Mouse (Mus musculus) right cerebral cortex, postnatal 25 days (tissue): ENCODE results near the gene Dkkl1.

Experiments
- DNase-seq: peaks from one replicate; pipeline ENCODE4 v3.0.0; 2022

Gene Dkkl1

GRCm38 (mm10) chr7:45229046-45229445, 17.1 kb upstream of the Dkkl1 start:
- no peak for DNase-seq

- DNase-seq, result no peak
These were observed 16.6 kb upstream of the Dkkl1 start for GRCm38 (mm10) chr7:45228548-45228947.

GRCm38 (mm10) chr7:45226421-45226820, 14.5 kb upstream of the Dkkl1 start:
- no peak for DNase-seq

GRCm38 (mm10) chr7:45224826-45225225, 12.9 kb upstream of the Dkkl1 start:
- no peak for DNase-seq

GRCm38 (mm10) chr7:45221680-45222079, 9.7 kb upstream of the Dkkl1 start:
- DNase-seq, result no peak

- DNase-seq, result no peak
These were observed 4.7 kb upstream of the Dkkl1 start for GRCm38 (mm10) chr7:45216442-45217183.

- DNase-seq, result no peak
These were observed 3.9 kb upstream of the Dkkl1 start, which contains the start of gene Tead2 for GRCm38 (mm10) chr7:45215673-45216441. Gene Tead2 (plus strand): TSS chr7:45215753.

- no peak for DNase-seq
These were observed 1.8 kb upstream of the Dkkl1 start for GRCm38 (mm10) chr7:45213708-45214107.

- DNase-seq, result no peak
These were observed 409 bp upstream of the Dkkl1 start for GRCm38 (mm10) chr7:45212356-45212755.

- DNase-seq, result no peak
These were observed 877 bp downstream of the Dkkl1 start for GRCm38 (mm10) chr7:45211070-45211469.

- DNase-seq, result no peak
These were observed 3.7 kb downstream of the Dkkl1 start for GRCm38 (mm10) chr7:45208260-45208659.

GRCm38 (mm10) chr7:45204380-45205143, 7.4 kb downstream of the Dkkl1 start, which contains the start of gene Ccdc155:
Gene Ccdc155 (minus strand): TSS chr7:45204892.
- peak; percentile 90 for DNase-seq

- DNase-seq, result no peak
These were observed 9.3 kb downstream of the Dkkl1 start for GRCm38 (mm10) chr7:45202654-45203053.

GRCm38 (mm10) chr7:45198961-45199360, 13.0 kb downstream of the Dkkl1 start:
- peak; percentile 48 for DNase-seq

- peak; percentile 68 for DNase-seq
These were observed 13.5 kb downstream of the Dkkl1 start for GRCm38 (mm10) chr7:45198435-45198834.

- DNase-seq, result no peak
These were observed 15.0 kb downstream of the Dkkl1 start for GRCm38 (mm10) chr7:45196994-45197393.

GRCm38 (mm10) chr7:45196176-45196535, 15.8 kb downstream of the Dkkl1 start:
- DNase-seq, result no peak

- DNase-seq, result no peak
These were observed 16.4 kb downstream of the Dkkl1 start for GRCm38 (mm10) chr7:45195341-45196175.

- DNase-seq, result no peak
These were observed 17.8 kb downstream of the Dkkl1 start for GRCm38 (mm10) chr7:45193871-45194785.

- no peak for DNase-seq
These were observed 18.5 kb downstream of the Dkkl1 start for GRCm38 (mm10) chr7:45193406-45193805.

- DNase-seq, result no peak
These were observed 19.2 kb downstream of the Dkkl1 start for GRCm38 (mm10) chr7:45192585-45193310.
